Mouse (Mus musculus): ENCODE data around the gene Irgq. TPM values are rescaled to one million over a fixed set of nuclear protein-coding genes. Genes with fewer than 3 reads are reported as not detected.
A peak's percentile ranks its signal among the peaks of the same experiment; 100 is the strongest.

Irgq gene
- polyA plus RNA-seq, 1 experiment = 16.5 TPM

DNA sequence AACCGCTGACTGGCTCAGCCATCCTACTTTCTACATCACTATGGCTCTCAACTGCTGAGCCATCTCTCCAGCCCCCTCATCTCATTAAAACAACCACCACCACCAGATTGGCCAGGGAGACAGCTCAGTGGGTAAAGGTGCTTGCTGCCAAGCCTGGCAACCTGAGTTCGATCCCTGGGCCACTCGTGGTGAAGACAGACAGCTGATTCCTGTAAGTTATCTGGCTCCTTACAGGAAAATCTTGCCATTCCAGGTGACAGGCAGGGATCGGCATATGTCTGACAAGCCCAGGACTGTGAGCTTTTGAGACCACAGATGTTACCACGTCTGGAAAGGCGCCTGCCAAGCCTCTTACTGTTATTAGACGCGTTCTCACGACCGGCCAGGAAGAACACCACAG, 47.3 kb downstream of the Irgq start:
- 89% methylated on average over 10 of the region's 10 CpGs for WGBS
- no peaks in the 10 kb centered on the region for H3K4me1 ChIP-seq (ENCODE audit: control insufficient read depth, insufficient read depth, low read length)
- H3K4me3 ChIP-seq (replicated peaks; ENCODE audit: extremely low read depth, low read depth, low read length) = no peak overlapping the region
- no peak for TF ChIP-seq CTCF (IDR thresholded peaks at IDR 0.05; ENCODE audit: insufficient read depth, low read length)
- TF ChIP-seq POLR2A (IDR thresholded peaks at IDR 0.05; ENCODE audit: borderline replicate concordance, extremely low read depth, low read depth, low read length) = no peak
- no peak for DNase-seq

DNA sequence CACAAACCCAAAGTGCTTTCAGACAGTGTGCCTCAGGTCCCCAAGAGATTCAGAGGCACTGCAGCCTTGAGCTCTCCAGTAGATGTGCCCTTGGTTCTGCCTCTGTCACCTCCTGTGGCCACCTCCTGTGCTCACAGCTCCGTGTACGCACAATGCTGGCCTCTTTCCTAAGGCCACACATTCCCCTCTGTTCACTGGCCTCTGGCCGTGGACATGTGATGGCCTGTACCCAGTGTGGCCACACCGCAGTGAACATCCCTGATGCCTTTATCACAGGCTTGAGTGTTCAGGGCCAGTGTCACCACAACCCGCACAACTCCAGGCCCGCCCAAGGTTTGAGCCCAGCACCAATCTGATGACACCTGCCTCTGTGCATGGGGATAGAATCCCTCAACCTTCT, 54.4 kb downstream of the Irgq start:
- peaks cover 7% of the 10 kb centered on the region; the same call in 1 of the 2 replicates for H3K4me1 ChIP-seq (ENCODE audit: control insufficient read depth, insufficient read depth, low read length)
- DNase-seq = no peak
- no peak overlapping the region for H3K4me3 ChIP-seq (replicated peaks; ENCODE audit: extremely low read depth, low read depth, low read length)
- TF ChIP-seq CTCF (IDR thresholded peaks at IDR 0.05; ENCODE audit: insufficient read depth, low read length) = no peak
- no peak for TF ChIP-seq POLR2A (IDR thresholded peaks at IDR 0.05; ENCODE audit: borderline replicate concordance, extremely low read depth, low read depth, low read length)
- WGBS = 83% methylated on average over 6 of the region's 6 CpGs

DNA sequence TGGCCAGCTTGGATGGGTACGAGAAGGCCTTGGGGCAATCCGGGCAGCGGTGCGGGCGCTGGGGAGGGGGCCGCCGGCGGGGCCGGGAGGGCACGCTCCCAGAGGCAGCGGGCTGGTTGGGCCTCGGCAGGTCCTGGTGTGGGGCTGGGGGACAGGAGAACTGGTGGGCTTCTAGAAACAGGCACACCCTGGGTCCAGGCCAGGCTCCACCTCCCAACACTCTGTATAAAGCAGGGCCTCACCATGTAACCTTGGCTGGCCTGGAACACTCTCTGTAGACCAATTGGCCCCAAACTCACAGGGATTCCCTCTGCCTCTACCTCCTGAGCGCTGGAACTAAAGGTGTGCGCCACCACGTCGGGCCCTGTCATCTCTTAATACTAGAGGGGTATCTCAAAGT, 55.5 kb downstream of the Irgq start:
- peaks cover 7% of the 10 kb centered on the region; the same call in 1 of the 2 replicates for H3K4me1 ChIP-seq (ENCODE audit: control insufficient read depth, insufficient read depth, low read length)
- no peak for DNase-seq
- TF ChIP-seq POLR2A (IDR thresholded peaks at IDR 0.05; ENCODE audit: borderline replicate concordance, extremely low read depth, low read depth, low read length) (no peak), CTCF (IDR thresholded peaks at IDR 0.05; ENCODE audit: insufficient read depth, low read length) (no peak)
- no peak overlapping the region for H3K4me3 ChIP-seq (replicated peaks; ENCODE audit: extremely low read depth, low read depth, low read length)
- 55% methylated on average over 16 of the region's 16 CpGs for WGBS

DNA sequence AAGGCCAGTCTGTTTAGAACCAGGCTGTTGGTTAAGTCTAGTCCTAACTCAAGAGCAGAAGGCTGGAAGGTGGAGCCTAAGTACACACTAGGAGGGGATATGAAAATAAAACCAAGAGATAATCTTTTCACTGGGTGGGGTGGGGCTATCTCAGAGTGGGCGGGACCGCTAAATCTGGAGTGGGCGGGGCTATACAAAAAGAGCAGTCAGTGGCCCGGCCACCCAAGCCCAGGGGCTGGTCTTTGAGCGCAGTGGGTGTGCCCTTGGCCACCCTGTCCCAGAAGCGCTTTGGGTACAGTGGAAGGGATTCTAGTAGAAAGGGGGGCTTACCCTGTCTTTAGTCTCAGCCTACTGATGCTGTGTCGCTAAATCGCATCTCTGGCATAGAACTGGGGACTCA, 56.3 kb downstream of the Irgq start:
- peaks cover 7% of the 10 kb centered on the region; the same call in 1 of the 2 replicates for H3K4me1 ChIP-seq (ENCODE audit: control insufficient read depth, insufficient read depth, low read length)
- DNase-seq = no peak
- no peak for TF ChIP-seq CTCF (IDR thresholded peaks at IDR 0.05; ENCODE audit: insufficient read depth, low read length)
- TF ChIP-seq POLR2A (IDR thresholded peaks at IDR 0.05; ENCODE audit: borderline replicate concordance, extremely low read depth, low read depth, low read length) = no peak
- WGBS = 10% methylated on average over 8 of the region's 8 CpGs
- no peak overlapping the region for H3K4me3 ChIP-seq (replicated peaks; ENCODE audit: extremely low read depth, low read depth, low read length)

DNA sequence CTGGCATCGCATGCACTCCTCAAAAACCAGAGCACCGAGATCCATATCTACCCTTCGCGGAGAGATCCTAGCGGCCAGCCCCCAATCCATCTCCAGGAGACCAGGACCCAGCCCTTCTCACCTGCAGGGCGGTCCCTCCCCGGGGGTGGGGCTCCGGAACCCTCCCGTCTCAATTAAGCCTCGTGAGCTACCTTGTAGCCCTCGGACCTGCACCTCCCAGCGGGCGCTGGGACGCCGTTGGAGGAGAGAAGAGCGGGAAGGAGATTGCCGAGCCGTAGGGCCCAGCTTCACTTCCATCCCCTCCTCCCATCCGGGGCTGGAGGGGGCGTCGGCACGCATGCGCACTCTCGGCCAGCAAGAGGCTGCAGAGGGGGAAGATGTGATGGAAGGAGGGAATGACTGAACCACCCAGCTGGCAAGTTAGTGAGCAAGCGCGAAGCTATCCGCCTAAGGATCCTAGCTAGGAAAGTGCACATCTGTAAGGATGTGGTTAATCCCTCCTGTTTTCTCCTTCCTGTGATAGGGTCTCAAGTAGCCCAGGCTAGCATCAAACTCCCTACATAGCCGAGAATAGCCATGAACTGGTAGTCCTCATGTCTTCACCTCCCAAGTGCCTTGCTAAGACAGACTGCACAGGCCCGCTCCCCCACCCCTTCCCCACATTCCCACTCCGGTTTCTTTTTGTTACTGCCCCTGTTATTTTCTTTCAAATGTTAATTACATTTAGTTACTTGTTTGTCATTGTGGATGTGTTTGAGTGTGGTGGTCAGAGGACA, 57.0 kb downstream of the Irgq start, which contains the start of the genes Ethe1 and Zfp575:
Gene Ethe1, plus strand, starts transcription at position 214 of the 776 bp plus-strand sequence.
Gene Zfp575, minus strand, starts transcription at position 312 of the 776 bp plus-strand sequence.
- WGBS = 12% methylated on average over 30 of the region's 30 CpGs
- H3K4me3 ChIP-seq (replicated peaks; ENCODE audit: extremely low read depth, low read depth, low read length) = peak within 1 kb of the TSS; percentile 25
- peak; percentile 15; the same call in 1 of the 2 replicates for TF ChIP-seq POLR2A (IDR thresholded peaks at IDR 0.05; ENCODE audit: borderline replicate concordance, extremely low read depth, low read depth, low read length)
- no peak for TF ChIP-seq CTCF (IDR thresholded peaks at IDR 0.05; ENCODE audit: insufficient read depth, low read length)
- peaks cover 7% of the 10 kb centered on the region; the same call in 1 of the 2 replicates for H3K4me1 ChIP-seq (ENCODE audit: control insufficient read depth, insufficient read depth, low read length)
- no peak for DNase-seq

Other genes with a start within 250 kb of the Irgq start
- gene Zfp61, start 229.5 kb upstream of the Irgq start, polyA plus RNA-seq (2012; rRNA removed) = 5.1 and 8.7 TPM in 2 replicates
- 3.9 and 9.0 TPM in 2 replicates for gene Zfp94, start 214.0 kb upstream of the Irgq start, polyA plus RNA-seq (2012; rRNA removed)
- gene Tescl, start 196.8 kb upstream of the Irgq start, polyA plus RNA-seq (2012; rRNA removed) = 0.58 and 2.0 TPM in 2 replicates
- gene Lypd5, start 181.5 kb upstream of the Irgq start, polyA plus RNA-seq (2012; rRNA removed) = 32.1 TPM in 1 of 2 replicates, not detected in the other
- gene Kcnn4, start 160.4 kb upstream of the Irgq start, polyA plus RNA-seq (2012; rRNA removed) = 9.0 and 11.3 TPM in 2 replicates
- gene Smg9, start 131.1 kb upstream of the Irgq start, polyA plus RNA-seq (2012; rRNA removed) = 35.8 and 58.4 TPM in 2 replicates
- gene Irgc1, start 78.4 kb upstream of the Irgq start, polyA plus RNA-seq (2012; rRNA removed) = 0.69 and 3.8 TPM in 2 replicates
- 65.6 and 88.8 TPM in 2 replicates for gene Plaur, start 68.2 kb upstream of the Irgq start, polyA plus RNA-seq (2012; rRNA removed)
- 12.3 and 18.6 TPM in 2 replicates for gene Cadm4, start 48.7 kb upstream of the Irgq start, polyA plus RNA-seq (2012; rRNA removed)
- gene Zfp428, start 23.7 kb upstream of the Irgq start, polyA plus RNA-seq (2012; rRNA removed) = 7.1 and 12.1 TPM in 2 replicates
- not detected in 2 replicates for gene AC161166.1, start 18.2 kb upstream of the Irgq start, polyA plus RNA-seq (2012; rRNA removed)
- gene Pinlyp, start 15.4 kb downstream of the Irgq start, polyA plus RNA-seq (2012; rRNA removed) = 0.15 and 24.2 TPM in 2 replicates
- 36.9 and 40.5 TPM in 2 replicates for gene Xrcc1, start 15.6 kb downstream of the Irgq start, polyA plus RNA-seq (2012; rRNA removed)
- 20.2 and 24.5 TPM in 2 replicates for gene Ethe1, start 56.9 kb downstream of the Irgq start, polyA plus RNA-seq (2012; rRNA removed)
- 0.16 and 0.27 TPM in 2 replicates for gene Zfp575, start 57.0 kb downstream of the Irgq start, polyA plus RNA-seq (2012; rRNA removed)
- 3.6 and 5.9 TPM in 2 replicates for gene Phldb3, start 80.1 kb downstream of the Irgq start, polyA plus RNA-seq (2012; rRNA removed)
- 0.07 and 63.0 TPM in 2 replicates for gene Lypd3, start 105.9 kb downstream of the Irgq start, polyA plus RNA-seq (2012; rRNA removed)
- 0.18 TPM in 1 of 2 replicates, not detected in the other for gene Tex101, start 146.0 kb downstream of the Irgq start, polyA plus RNA-seq (2012; rRNA removed)
- not detected in 2 replicates for gene BC049730, start 178.6 kb downstream of the Irgq start, polyA plus RNA-seq (2012; rRNA removed)
- gene Gm4763, start 196.2 kb downstream of the Irgq start, polyA plus RNA-seq (2012; rRNA removed) = not detected in 2 replicates
- 2.8 and 5.2 TPM in 2 replicates for gene Cd177, start 229.6 kb downstream of the Irgq start, polyA plus RNA-seq (2012; rRNA removed)
- 0.38 and 0.41 TPM in 2 replicates for gene Ceacam10, start 246.5 kb downstream of the Irgq start, polyA plus RNA-seq (2012; rRNA removed)